Mouse (Mus musculus) cortical plate, adult 2 months (tissue): Measurements from ENCODE around the gene Creg2. TPM values are rescaled to one million over a fixed set of nuclear protein-coding genes. Genes with fewer than 3 reads are reported as not detected.

Experiments
- H3K27ac ChIP-seq: fragments of 200-500 bp; 2 replicates; pipeline ENCODE4 v1.5.1; 2012; ENCODE audit warnings: low read length, control low read depth, inconsistent platforms; ENCODE audit not compliant: insufficient read depth
- H3K4me1 ChIP-seq: fragments of 200-500 bp; 2 replicates; pipeline ENCODE4 v1.6.1; 2011; ENCODE audit warnings: low read length; ENCODE audit not compliant: control insufficient read depth, insufficient read depth
- H3K4me3 ChIP-seq: fragments of 200-500 bp; 2 replicates; pipeline ENCODE4 v1.5.1; 2011; ENCODE audit warnings: mild to moderate bottlenecking, low read length, control low read depth; ENCODE audit not compliant: insufficient read depth
- CTCF ChIP-seq: fragments of 200-500 bp; IDR thresholded peaks from 2 replicates; pipeline ENCODE4 v1.5.1; 2011; ENCODE audit warnings: mild to moderate bottlenecking, control low read depth, low read length; ENCODE audit not compliant: insufficient read depth; ENCODE audit errors: extremely low read depth
- POLR2A ChIP-seq: fragments of 200-500 bp; IDR thresholded peaks from 2 replicates; pipeline ENCODE4 v1.6.1; 2011; ENCODE audit warnings: mild to moderate bottlenecking, low read length, control low read depth; ENCODE audit not compliant: insufficient read depth; ENCODE audit errors: extremely low read depth
- polyA plus RNA-seq: library from polyadenylated mRNA; depleted of rRNA; stranded (reverse); fragments of >200 nt; gene quantifications from 2 replicates; pipeline ENCODE4 v1.2.3, GENCODE M21; 2012

Creg2 gene
- polyA plus RNA-seq, 1 experiment = 32.8 TPM

- TF ChIP-seq POLR2A (no peak), CTCF (no peak)
- Histone ChIP-seq H3K4me3 (no peak overlapping the region), H3K4me1 (no peaks in the 10 kb centered on the region; the same call in 1 of the 2 replicates), H3K27ac (no peak overlapping the region)
Observed at GRCm38 (mm10) chr1:39653028-39653427, 1.8 kb upstream of the Creg2 start.

- Histone ChIP-seq H3K4me3 (peak overlapping the region; percentile 86), H3K27ac (peak overlapping the region; percentile 94), H3K4me1 (peaks cover 4% of the 10 kb centered on the region)
- TF ChIP-seq POLR2A (peak; percentile 51), CTCF (peak; percentile 46)
Observed at GRCm38 (mm10) chr1:39650435-39651240, 636 bp downstream of the Creg2 start.

GRCm38 (mm10) chr1:39649691-39650434, 1.4 kb downstream of the Creg2 start:
- H3K27ac ChIP-seq = peak overlapping the region; percentile 94
- peak overlapping the region; percentile 86 for H3K4me3 ChIP-seq
- TF ChIP-seq POLR2A (peak; percentile 68), CTCF (no peak)
- H3K4me1 ChIP-seq = peaks cover 5% of the 10 kb centered on the region

DNA sequence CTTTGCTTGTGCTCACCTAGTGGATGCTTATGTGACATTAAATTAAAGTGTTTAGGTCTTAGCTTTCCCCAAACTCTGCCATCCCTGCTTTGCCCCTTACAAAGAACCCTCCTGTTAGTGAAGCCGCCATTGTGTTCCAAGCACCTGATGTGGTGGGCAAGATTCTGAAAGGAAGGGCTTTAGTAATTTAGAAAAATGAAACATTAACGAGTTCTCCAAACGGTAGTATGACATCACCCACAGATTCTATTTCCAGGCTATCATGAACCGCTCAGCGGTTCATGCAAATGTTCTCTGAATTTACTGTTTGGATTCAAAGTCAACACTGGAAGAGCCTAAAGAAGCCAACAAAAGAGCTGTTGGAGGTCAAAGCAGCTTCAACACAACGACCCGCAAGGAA, 2.7 kb downstream of the Creg2 start:
- Histone ChIP-seq H3K4me1 (peaks cover 5% of the 10 kb centered on the region), H3K27ac (no peak overlapping the region), H3K4me3 (peak overlapping the region; percentile 86)
- TF ChIP-seq CTCF (no peak), POLR2A (no peak)

DNA sequence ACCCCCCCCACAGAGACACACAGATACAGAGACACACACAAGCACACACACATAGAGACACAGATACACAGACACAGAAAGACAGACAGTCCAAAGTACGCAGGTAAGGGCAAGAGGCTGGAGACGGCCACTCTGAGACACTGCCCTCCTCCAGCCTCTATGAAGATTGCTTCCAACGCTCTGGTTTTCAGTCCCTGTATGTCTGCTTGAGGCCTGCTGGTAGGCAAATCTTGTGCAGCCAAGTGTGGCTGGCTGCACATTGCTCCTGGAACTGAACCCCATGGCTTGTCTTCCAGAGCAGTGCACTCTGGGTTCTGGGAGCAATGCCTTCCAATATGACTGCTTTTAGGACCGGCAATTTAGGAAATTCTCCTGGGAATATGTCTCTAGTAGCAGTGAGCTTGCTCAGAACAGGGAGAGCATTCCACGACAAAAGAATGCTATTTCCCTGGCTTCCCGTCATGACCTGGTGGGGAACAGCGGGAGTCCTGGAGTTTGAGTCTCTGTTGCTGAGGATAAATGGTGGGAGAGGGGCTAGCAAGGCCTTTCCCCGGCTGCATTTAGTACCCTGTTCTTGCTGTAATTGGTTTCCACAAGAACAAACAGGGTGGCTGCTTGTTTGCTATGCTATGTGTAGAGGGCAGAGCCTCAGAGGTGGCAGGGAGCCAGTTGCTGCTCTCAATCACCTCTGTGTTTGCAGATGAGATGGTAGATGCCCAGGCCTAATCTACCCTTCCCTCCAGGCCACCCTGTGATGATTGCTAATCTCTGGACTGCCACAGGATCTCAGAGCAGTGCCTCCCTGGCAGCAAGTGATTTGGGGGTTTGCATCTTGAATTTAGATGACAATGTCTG, 5.1 kb downstream of the Creg2 start:
- H3K27ac ChIP-seq = no peak overlapping the region
- no peak overlapping the region for H3K4me3 ChIP-seq
- TF ChIP-seq POLR2A (no peak), CTCF (no peak)
- peaks cover 5% of the 10 kb centered on the region for H3K4me1 ChIP-seq

GRCm38 (mm10) chr1:39644333-39644732, 6.9 kb downstream of the Creg2 start:
- TF ChIP-seq CTCF (no peak), POLR2A (no peak)
- Histone ChIP-seq H3K4me3 (no peak overlapping the region), H3K4me1 (peaks cover 5% of the 10 kb centered on the region), H3K27ac (no peak overlapping the region)

DNA sequence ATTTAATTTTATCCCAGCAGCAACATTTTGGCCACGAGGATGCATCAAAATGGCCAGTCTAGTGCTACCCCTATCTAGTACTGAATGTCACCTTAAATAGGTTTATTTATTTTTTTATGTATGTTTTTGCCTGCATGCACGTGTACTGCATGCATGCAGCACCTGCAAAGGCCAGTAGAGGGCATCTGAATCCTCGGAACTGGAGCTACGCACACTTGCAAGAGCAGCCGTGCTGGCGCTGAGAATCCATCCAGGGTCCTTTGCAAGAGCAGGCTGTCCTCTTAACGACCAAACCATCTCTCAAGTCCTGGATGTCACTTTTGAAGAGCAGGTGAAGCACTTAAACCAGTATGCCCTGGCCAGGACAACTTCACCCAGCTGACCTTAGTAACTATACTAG, 9.6 kb downstream of the Creg2 start:
- Histone ChIP-seq H3K27ac (no peak overlapping the region), H3K4me3 (no peak overlapping the region), H3K4me1 (peaks cover 11% of the 10 kb centered on the region)
- TF ChIP-seq CTCF = no peak
- TF ChIP-seq POLR2A = no peak

- H3K27ac ChIP-seq = no peak overlapping the region
- H3K4me3 ChIP-seq = no peak overlapping the region
- peaks cover 8% of the 10 kb centered on the region for H3K4me1 ChIP-seq
- TF ChIP-seq CTCF (no peak), POLR2A (no peak)
Observed at GRCm38 (mm10) chr1:39637139-39637538, 14.1 kb downstream of the Creg2 start.

DNA sequence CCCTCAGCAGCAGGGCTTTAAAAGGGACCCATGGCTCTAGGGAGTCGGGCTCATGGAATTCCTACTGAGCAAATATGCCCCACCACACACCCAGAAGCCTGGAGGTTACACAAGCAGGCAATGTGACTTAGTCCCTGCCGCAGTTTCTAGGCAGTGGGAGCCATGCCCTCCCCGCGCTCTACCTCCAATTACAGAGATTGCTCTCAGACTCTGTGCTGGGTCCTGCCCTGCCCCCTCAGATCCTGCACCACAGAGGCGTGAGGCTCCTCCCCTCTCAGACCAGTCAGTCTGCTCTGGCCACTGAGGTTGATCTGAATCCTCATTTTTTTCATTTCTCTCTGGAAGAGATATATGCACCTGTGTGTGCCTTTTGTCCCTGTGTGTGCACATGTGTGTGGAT, 14.6 kb downstream of the Creg2 start:
- no peak overlapping the region for H3K27ac ChIP-seq
- peaks cover 8% of the 10 kb centered on the region for H3K4me1 ChIP-seq
- TF ChIP-seq POLR2A (no peak), CTCF (no peak)
- H3K4me3 ChIP-seq = no peak overlapping the region
